Mouse (Mus musculus): ENCODE measurements around the gene Srsf7.
A peak's percentile ranks its signal among the peaks of the same experiment; 100 is the strongest.
"Not testable (repeated sequence)": the region's sequence is repeated elsewhere in the genome, so short reads cannot be mapped to it uniquely, and the experiment has no call there.

Srsf7 gene

GRCm38 (mm10) chr17:80206671-80207581 lies at the start of gene Srsf7, which contains the start of gene Ttc39d:
Gene Srsf7 (minus strand): TSS chr17:80207307.
Gene Ttc39d (plus strand): TSS chr17:80207460.
- DNase-seq (ENCODE audit: low spot score) = peak; percentile 98

GRCm38 (mm10) chr17:80255208-80255607 lies 48.1 kb upstream of the Srsf7 start:
- peak; percentile 82 for DNase-seq (ENCODE audit: low spot score)

GRCm38 (mm10) chr17:80254421-80254820 lies 47.3 kb upstream of the Srsf7 start:
- DNase-seq (ENCODE audit: low spot score) = no peak

- peak; percentile 46 for DNase-seq (ENCODE audit: low spot score)
Measured at GRCm38 (mm10) chr17:80252757-80253525, 45.8 kb upstream of the Srsf7 start.

GRCm38 (mm10) chr17:80243116-80243515 lies 36.0 kb upstream of the Srsf7 start:
- DNase-seq (ENCODE audit: low spot score) = no peak

GRCm38 (mm10) chr17:80241594-80241993 lies 34.5 kb upstream of the Srsf7 start:
- DNase-seq (ENCODE audit: low spot score) = no peak

- no peak for DNase-seq (ENCODE audit: low spot score)
Measured at GRCm38 (mm10) chr17:80237475-80237874, 30.4 kb upstream of the Srsf7 start.

GRCm38 (mm10) chr17:80236805-80237204 lies 29.7 kb upstream of the Srsf7 start:
- DNase-seq (ENCODE audit: low spot score) = no peak

- DNase-seq (ENCODE audit: low spot score) = no peak
Measured at GRCm38 (mm10) chr17:80235477-80235876, 28.4 kb upstream of the Srsf7 start.

GRCm38 (mm10) chr17:80234376-80234775 lies 27.3 kb upstream of the Srsf7 start:
- no peak for DNase-seq (ENCODE audit: low spot score)

GRCm38 (mm10) chr17:80233844-80234243 lies 26.7 kb upstream of the Srsf7 start:
- DNase-seq (ENCODE audit: low spot score) = no peak

GRCm38 (mm10) chr17:80229396-80229795 lies 22.3 kb upstream of the Srsf7 start:
- DNase-seq (ENCODE audit: low spot score) = no peak

GRCm38 (mm10) chr17:80225142-80225541 lies 18.0 kb upstream of the Srsf7 start:
- not testable (repeated sequence) for DNase-seq (ENCODE audit: low spot score)

- peak; percentile 90 for DNase-seq (ENCODE audit: low spot score)
Measured at GRCm38 (mm10) chr17:80224326-80225116, 17.4 kb upstream of the Srsf7 start, which contains the start of gene Gemin6. Gene Gemin6 (plus strand): TSS chr17:80224441.

GRCm38 (mm10) chr17:80223829-80224228 lies 16.7 kb upstream of the Srsf7 start:
- no peak for DNase-seq (ENCODE audit: low spot score)

- DNase-seq (ENCODE audit: low spot score) = no peak
Measured at GRCm38 (mm10) chr17:80221890-80222628, 15.0 kb upstream of the Srsf7 start.

- DNase-seq (ENCODE audit: low spot score) = no peak
Measured at GRCm38 (mm10) chr17:80221202-80221601, 14.1 kb upstream of the Srsf7 start.

- DNase-seq (ENCODE audit: low spot score) = no peak
Measured at GRCm38 (mm10) chr17:80220131-80220530, 13.0 kb upstream of the Srsf7 start.

GRCm38 (mm10) chr17:80213998-80214397 lies 6.9 kb upstream of the Srsf7 start:
- not testable (repeated sequence) for DNase-seq (ENCODE audit: low spot score)

- DNase-seq (ENCODE audit: low spot score) = no peak
Measured at GRCm38 (mm10) chr17:80206301-80206670, 821 bp downstream of the Srsf7 start.

GRCm38 (mm10) chr17:80205657-80206056 lies 1.4 kb downstream of the Srsf7 start:
- DNase-seq (ENCODE audit: low spot score) = no peak

All from lung, postnatal 25 days (tissue).